Mouse (Mus musculus) neural tube, embryonic 15.5 days (tissue): ENCODE measurements around the gene Prkacb. TPM values are rescaled to one million over a fixed set of nuclear protein-coding genes. Genes with fewer than 3 reads are reported as not detected.

Experiments used
- ATAC-seq: fragments of 200-750 bp; cut with Nextera tagmentation; 2 replicates; pipeline ENCODE4 v1.8.0; 2017; ENCODE audit warnings: mild to moderate bottlenecking, moderate TSS enrichment, moderate library complexity; ENCODE audit not compliant: low FRiP score
- H3K27ac ChIP-seq: fragments of 300-500 bp; sonication (generic); replicated peaks from 2 replicates; pipeline ENCODE4 v1.5.1; 2015; ENCODE audit warnings: mild to moderate bottlenecking, inconsistent platforms
- H3K27me3 ChIP-seq: fragments of 300-500 bp; sonication (generic); replicated peaks from 2 replicates; pipeline ENCODE4 v1.6.1; 2015; ENCODE audit warnings: inconsistent platforms
- H3K36me3 ChIP-seq: fragments of 300-500 bp; sonication (generic); 2 replicates; pipeline ENCODE4 v1.6.1; 2015; ENCODE audit warnings: inconsistent platforms
- H3K4me1 ChIP-seq: fragments of 300-500 bp; sonication (generic); 2 replicates; pipeline ENCODE4 v1.6.1; 2015; ENCODE audit warnings: inconsistent platforms
- H3K4me2 ChIP-seq: fragments of 300-500 bp; sonication (generic); 2 replicates; pipeline ENCODE4 v1.6.1; 2015; ENCODE audit warnings: inconsistent platforms, mild to moderate bottlenecking, moderate library complexity
- H3K4me3 ChIP-seq: fragments of 300-500 bp; sonication (generic); replicated peaks from 2 replicates; pipeline ENCODE4 v1.5.1; 2015; ENCODE audit warnings: mild to moderate bottlenecking, inconsistent platforms
- H3K9ac ChIP-seq: fragments of 300-500 bp; sonication (generic); replicated peaks from 2 replicates; pipeline ENCODE4 v1.6.1; 2015; ENCODE audit warnings: mild to moderate bottlenecking, inconsistent platforms
- H3K9me3 ChIP-seq: fragments of 300-500 bp; sonication (generic); replicated peaks from 2 replicates; pipeline ENCODE4 v1.6.1; 2016; ENCODE audit warnings: inconsistent platforms
- WGBS: fragments of 180-500 bp; shearing (Covaris S2); methylation state at CpG from one replicate; pipeline ENCODE4 v1.1.7; 2015; ENCODE audit warnings: mixed read lengths; 5-methylcytosine and 5-hydroxymethylcytosine counted together
- polyA plus RNA-seq: library from polyadenylated mRNA; unstranded; fragments of >200 nt; fragmentation: Nextera tagmentation; extraction: Ambion mirVana; gene quantifications from 2 replicates; pipeline ENCODE4 v1.2.1, GENCODE M21; 2015

Prkacb gene
- polyA plus RNA-seq, 1 experiment from 2014 or later = 193 TPM

DNA sequence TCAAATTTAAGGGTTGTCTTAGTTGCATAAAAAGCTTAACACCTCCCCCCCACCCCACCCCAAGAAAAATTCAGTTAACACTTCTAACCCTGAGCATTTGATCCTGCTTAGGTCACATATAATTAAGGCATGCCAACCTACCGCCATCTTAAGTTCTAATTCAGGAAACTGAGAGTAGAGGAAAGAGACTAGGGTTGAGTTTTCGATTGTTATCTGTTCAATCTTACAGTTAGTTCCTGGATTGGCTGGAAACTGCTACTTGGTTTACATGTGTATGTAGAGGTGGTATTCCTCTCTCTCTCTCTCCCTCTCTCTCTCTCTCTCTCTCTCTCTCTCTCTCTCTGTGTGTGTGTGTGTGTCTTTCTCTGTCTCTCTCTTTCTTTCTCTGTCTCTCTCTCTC lies 129.7 kb downstream of the Prkacb start:
- Histone ChIP-seq H3K9me3 (no peaks in the 10 kb centered on the region), H3K36me3 (no peaks in the 10 kb centered on the region), H3K27ac (no peak overlapping the region), H3K4me3 (no peak overlapping the region), H3K4me2 (no peak overlapping the region), H3K4me1 (peaks cover 21% of the 10 kb centered on the region), H3K27me3 (peaks cover 17% of the 10 kb centered on the region; the same call in 1 of the 2 replicates), H3K9ac (no peak overlapping the region)
- 95% methylated on average over 2 of the region's 2 CpGs for WGBS
- ATAC-seq = no peak

DNA sequence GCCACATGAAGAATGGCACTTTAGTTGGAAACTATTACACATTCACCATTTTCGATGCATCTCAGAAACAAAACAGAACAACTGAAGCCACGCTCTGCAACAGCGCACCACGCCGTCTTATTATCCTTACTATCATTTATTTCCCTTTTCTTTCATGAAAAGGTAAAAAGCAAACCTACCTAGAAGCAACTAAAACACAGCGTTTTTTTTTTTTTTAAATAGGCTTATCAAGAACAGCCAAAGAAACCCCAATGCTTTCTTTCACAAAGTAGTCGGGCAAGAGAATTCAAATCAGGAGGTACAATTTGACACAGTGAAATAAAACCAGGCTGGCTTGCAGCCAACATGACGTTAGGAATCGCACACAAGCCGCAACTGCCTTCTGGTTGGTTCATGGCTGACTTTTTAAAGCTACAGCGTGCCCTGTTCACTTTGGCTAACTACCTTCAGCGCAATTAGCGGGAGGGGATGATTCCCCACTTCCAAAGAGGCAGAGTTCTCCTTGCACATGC lies 130.6 kb downstream of the Prkacb start:
- peak; percentile 43; the same call in 1 of the 2 replicates for ATAC-seq
- peak overlapping the region; percentile 51 for H3K4me2 ChIP-seq
- no peaks in the 10 kb centered on the region for H3K9me3 ChIP-seq
- peaks cover 17% of the 10 kb centered on the region; the same call in 1 of the 2 replicates for H3K27me3 ChIP-seq
- peaks cover 21% of the 10 kb centered on the region for H3K4me1 ChIP-seq
- 32% methylated on average over 13 of the region's 13 CpGs for WGBS
- H3K36me3 ChIP-seq = no peaks in the 10 kb centered on the region
- 0 out of 2 replicates have a peak overlapping the region, but pooled peaks have one; percentile 11 for H3K27ac ChIP-seq
- H3K4me3 ChIP-seq = peak overlapping the region; percentile 28
- H3K9ac ChIP-seq = no peak overlapping the region

DNA sequence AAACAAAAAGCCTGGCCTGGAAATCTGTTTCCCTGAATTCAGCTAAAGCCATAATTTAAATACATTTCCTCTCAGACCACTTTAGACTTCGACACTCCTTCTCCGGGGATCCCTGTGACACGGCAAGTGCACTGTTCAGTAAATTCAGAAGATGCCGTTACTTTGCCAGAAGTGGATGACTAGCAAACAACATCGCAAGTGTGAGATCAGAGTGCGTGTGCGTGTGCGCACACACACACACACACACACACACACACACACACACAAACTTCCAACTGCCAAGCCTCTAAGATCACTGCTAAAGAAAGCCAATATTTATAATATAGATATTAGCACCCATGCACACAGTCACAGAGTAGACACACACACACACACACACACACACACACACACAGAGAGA lies 131.1 kb downstream of the Prkacb start:
- Histone ChIP-seq H3K9me3 (no peaks in the 10 kb centered on the region), H3K4me3 (peak overlapping the region; percentile 28), H3K36me3 (no peaks in the 10 kb centered on the region), H3K9ac (no peak overlapping the region), H3K27ac (no peak overlapping the region), H3K4me2 (peak overlapping the region; percentile 51), H3K27me3 (peaks cover 17% of the 10 kb centered on the region; the same call in 1 of the 2 replicates), H3K4me1 (peaks cover 21% of the 10 kb centered on the region)
- 55% methylated on average over 8 of the region's 8 CpGs for WGBS
- ATAC-seq = no peak

DNA sequence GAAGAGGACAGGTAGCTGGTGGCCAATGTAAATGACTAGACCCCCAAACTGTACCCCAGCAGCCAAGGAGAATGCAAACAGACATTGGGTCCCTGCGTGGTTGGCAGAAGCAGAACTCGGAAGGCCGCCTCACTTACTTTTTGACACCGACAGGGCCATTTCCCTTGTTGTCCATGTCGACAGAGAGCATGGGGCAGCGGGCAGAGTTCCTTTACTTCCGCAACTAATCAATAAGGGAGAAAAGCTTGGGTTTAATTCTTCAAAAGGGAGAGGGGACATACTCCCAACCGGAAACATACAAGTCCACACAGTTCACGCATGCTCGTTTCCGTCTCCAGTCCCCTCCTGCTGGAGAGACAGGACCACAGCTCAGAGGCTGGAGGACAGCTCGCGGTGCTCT lies 132.2 kb downstream of the Prkacb start:
- Histone ChIP-seq H3K4me3 (no peak overlapping the region), H3K4me2 (no peak overlapping the region), H3K9me3 (no peaks in the 10 kb centered on the region), H3K27me3 (peaks cover 11% of the 10 kb centered on the region; the same call in 1 of the 2 replicates), H3K36me3 (no peaks in the 10 kb centered on the region), H3K9ac (no peak overlapping the region), H3K4me1 (peaks cover 20% of the 10 kb centered on the region), H3K27ac (no peak overlapping the region)
- no peak for ATAC-seq
- 93% methylated on average over 13 of the region's 13 CpGs for WGBS

DNA sequence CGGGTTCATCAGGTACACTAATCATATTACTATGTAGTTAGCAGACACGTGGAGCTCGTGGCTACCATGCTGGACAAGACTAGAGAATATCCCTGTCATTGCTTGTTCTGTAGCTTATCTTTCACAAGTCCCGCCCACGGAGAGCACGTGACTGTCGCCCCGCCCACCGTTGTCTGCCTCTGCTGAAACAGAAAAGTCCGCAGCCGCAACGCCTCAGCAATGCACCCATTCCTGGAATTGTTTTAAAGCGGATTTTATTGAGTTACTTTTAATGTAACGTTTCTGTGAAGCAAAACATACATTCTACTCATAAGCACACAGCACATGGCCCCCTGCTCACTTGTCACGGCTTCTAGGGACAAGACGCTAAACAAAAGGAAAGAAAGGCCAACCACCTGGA lies 133.1 kb downstream of the Prkacb start:
- 95% methylated on average over 16 of the region's 16 CpGs for WGBS
- H3K27ac ChIP-seq = no peak overlapping the region

More for the DNA sequence above, 133.1 kb downstream of the Prkacb start:
- Histone ChIP-seq H3K9ac (no peak overlapping the region), H3K4me1 (peaks cover 12% of the 10 kb centered on the region; the same call in 1 of the 2 replicates), H3K4me3 (no peak overlapping the region), H3K27me3 (peaks cover 7% of the 10 kb centered on the region; the same call in 1 of the 2 replicates), H3K4me2 (no peak overlapping the region), H3K9me3 (no peaks in the 10 kb centered on the region), H3K36me3 (no peaks in the 10 kb centered on the region)
- ATAC-seq = no peak

Other genes with a start within 250 kb of the Prkacb start
- 0.15 TPM in 1 of 2 replicates, not detected in the other for gene Uox, start 242.6 kb downstream of the Prkacb start, polyA plus RNA-seq
- not detected in 2 replicates for gene Dnase2b, start 197.4 kb downstream of the Prkacb start, polyA plus RNA-seq
- gene 4930503B20Rik, start 161.7 kb downstream of the Prkacb start, polyA plus RNA-seq = not detected in 2 replicates
- 0.46 and 0.63 TPM in 2 replicates for gene Samd13, start 127.4 kb downstream of the Prkacb start, polyA plus RNA-seq
- 8.9 and 11.4 TPM in 2 replicates for gene Ttll7, start 39.4 kb upstream of the Prkacb start, polyA plus RNA-seq